Mouse (Mus musculus) A20 (cell line): ENCODE measurements around the gene Ybey.

Source experiments
- DNase-seq: peaks from one replicate; pipeline ENCODE4 v3.0.0-alpha.2; 2011; ENCODE audit warnings: low read depth, low spot score

Ybey gene

DNA sequence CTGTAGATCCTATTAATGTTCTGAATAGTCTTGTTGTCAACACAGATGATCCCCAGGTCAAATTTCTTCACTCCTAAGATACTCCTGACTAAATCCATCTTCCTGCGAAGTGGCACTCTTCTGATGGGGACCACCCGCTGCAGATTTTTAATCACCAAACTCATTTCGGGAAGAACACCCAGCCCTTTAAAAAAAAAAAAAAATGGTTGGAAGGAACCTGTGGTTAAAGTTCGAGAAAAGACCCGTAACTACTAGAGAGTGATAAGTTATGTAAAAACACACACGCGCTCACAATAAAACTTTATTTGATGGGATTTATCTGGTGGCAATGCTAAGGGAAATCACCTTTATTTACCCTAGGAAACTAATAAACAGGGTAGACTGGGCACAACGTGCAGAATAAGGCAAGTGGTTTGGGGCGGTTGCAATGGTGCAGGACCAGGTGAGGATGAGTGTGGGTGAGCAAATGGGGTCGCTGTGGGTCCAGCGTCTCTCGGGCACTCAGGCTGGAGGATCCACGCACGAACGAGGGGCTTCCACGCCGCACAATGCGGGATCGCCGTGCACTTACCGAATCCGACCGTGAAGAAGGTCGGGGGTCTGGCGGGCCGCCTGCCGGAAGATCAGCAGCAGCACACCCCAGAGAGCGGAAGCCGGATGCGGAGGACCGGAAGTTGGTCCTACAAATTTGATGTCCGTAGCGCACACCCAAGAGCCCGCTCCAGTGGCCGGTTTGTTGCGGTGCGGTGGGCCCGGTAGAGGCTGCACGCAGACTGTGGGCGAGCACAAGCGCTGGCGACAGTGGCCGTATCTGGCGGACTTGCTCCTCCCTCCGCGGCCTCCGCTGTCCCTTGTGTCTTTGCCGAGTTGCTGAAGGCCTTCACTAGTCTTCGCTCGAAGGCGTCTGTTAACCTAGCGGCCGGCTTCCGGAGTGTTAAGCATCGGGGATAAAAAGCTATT, at the start of gene Ybey, which contains the start of gene Mcm3ap:
TSS of gene Ybey (minus strand) at position 912 of the 960 bp plus-strand sequence.
TSS of gene Mcm3ap (plus strand) at position 725 of the 960 bp plus-strand sequence.
- peak; percentile 96 for DNase-seq

GRCm38 (mm10) chr10:76512965-76513583, 44.2 kb upstream of the Ybey start:
- peak; percentile 89 for DNase-seq

DNA sequence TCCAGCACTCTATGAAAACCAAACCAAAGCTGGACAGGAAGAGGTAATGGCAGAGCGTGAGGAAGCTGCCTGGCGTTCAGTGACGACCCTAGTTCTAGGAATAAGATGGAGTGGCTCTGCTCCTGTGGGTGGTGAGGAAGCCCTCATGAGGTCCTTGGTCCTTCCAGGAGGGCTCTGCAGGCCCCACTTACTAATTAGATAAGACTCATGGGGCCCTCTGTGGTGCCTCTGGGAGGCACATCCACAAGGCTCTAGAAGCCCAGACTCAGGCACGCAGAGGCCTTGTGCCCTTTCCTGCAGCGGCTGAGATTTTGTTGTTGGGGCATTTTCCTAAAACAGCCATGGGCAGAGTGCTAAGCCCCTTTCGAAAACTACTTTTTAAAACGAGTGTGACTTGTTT, 37.0 kb upstream of the Ybey start:
- no peak for DNase-seq

DNA sequence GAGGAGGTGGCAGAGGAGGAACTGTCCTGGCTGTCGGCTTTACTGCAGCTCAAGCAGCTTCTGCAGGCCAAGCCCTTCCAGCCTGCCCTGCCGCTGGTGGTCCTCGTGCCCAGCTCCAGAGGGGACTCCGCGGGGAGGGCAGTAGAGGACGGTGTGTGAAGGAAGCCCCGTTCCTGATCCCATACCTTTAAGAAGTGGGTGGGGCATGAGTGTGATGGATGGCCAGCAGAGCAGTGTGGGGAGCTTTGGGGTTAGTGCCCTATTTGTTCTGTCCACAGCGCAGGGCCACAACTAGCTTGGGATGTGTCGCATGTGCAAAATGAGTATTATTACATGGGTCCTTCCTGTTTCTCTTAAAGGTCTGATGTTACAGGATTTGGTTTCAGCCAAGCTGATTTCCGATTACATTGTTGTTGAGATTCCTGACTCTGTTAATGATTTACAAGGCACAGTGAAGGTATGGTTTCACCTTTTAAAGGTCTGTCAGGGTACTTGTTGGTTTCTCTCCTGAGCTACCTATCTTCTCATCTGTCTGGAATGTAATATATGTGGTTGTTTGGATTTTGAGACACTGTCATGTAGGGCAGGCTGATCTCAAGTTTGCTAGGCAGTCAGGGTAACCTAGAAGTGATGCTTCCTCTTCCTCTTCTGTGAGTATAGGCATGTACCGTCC, 35.5 kb upstream of the Ybey start:
- no peak for DNase-seq

DNA sequence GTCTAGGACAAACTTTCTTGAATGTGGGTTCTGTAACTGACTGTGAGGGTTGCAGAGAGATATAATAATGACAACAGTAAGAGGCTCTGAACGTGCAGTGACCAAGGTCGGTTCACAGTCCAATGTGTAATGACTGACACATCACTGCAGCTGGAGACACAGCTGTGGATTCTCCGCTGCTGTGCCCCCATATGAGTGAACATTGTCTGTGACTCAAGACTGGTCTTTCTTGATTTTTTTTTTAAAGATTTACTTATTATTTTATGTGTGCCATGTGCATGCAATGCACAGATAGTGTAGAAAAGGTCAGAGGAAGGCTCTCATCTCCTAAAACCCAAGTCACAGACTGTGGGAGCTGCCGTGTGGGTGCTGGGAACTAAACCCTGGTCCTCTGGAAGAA, 28.6 kb upstream of the Ybey start:
- no peak for DNase-seq

GRCm38 (mm10) chr10:76496366-76496765, 27.5 kb upstream of the Ybey start:
- no peak for DNase-seq

GRCm38 (mm10) chr10:76495501-76495900, 26.6 kb upstream of the Ybey start:
- DNase-seq: no peak

GRCm38 (mm10) chr10:76493527-76493926, 24.6 kb upstream of the Ybey start:
- no peak for DNase-seq

- no peak for DNase-seq
Observed at GRCm38 (mm10) chr10:76489205-76489604, 20.3 kb upstream of the Ybey start.

DNA sequence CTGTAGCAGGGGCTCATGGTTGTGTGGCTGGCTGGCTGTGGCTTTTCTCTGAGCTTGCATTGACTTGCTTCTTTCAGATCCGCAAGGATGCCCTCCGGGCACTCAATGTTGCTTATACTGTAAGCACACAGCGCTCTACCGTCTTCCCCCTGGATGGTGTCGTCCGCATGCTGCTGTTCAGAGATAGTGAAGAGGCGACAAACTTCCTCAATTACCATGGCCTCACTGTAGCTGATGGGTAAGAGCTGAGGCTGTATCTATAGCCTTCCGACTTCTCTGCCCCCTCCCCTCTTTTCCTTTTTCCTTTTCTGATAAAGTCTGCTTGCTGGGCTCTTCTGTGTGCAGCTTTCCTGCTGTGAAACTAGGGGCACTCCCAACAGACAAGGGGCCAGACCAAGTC, 19.4 kb upstream of the Ybey start:
- no peak for DNase-seq

GRCm38 (mm10) chr10:76486302-76486701, 17.4 kb upstream of the Ybey start:
- no peak for DNase-seq

DNA sequence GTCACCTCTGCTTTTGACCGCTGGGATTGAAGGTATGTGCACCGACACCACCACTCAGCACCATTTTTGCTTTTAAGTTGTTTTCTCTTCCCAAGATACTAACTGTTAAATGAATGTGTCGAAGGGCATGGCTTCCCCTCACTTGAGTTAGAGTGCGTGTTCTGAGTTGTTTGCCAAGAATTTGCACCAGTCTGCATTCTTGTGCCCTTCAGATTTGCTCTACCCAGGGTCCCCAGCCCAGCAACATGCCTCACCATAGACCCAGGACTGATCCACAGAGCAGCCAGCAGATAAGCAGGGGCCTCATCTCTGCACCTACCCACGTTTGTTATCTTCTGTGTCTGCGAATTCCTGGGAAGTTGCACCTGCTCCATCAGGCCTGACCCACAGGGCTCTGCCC, 12.6 kb upstream of the Ybey start:
- no peak for DNase-seq

- no peak for DNase-seq
Observed at GRCm38 (mm10) chr10:76480851-76481250, 11.9 kb upstream of the Ybey start.

DNA sequence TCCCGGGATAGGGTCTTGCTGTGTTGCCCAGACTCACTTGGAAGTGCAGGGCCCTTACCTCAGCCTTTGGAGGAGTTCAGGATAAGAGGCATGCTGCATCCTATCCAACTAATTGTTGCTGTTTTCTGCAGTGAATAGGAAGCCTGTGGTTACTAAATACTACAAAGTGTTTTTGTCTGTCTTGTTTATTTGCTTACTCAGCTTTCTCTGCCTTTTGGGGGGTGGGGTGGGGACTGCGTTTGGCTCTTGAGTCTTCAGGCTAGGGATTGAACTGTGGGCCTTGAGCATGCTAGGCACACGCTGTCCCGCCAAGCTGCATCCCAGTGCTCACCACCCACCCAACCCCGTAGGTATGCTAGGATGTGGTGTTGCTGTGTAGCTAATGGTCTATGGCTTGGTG, 4.8 kb upstream of the Ybey start:
- no peak for DNase-seq

- no peak for DNase-seq
Observed at GRCm38 (mm10) chr10:76462721-76463120, 6.2 kb downstream of the Ybey start.

DNA sequence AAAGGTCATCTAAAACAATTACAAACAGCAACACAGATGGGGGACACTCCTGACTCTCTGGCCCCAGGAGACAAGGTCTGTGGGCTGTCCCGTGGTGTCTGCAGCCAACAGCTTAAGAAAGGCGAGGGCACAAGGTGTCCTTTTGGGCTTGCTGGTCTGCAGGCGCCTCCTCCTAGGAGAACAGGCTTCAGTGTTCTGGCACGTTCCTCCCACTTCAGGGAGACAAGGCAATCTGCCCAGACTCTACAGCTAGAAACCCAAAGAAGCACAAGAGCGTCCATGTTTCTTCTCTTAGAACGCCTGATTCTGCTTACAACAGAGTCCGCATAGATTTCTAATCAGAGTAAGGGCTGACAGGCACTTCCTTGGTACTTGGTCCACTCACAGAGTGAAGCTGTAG, 6.6 kb downstream of the Ybey start:
- DNase-seq: no peak

DNA sequence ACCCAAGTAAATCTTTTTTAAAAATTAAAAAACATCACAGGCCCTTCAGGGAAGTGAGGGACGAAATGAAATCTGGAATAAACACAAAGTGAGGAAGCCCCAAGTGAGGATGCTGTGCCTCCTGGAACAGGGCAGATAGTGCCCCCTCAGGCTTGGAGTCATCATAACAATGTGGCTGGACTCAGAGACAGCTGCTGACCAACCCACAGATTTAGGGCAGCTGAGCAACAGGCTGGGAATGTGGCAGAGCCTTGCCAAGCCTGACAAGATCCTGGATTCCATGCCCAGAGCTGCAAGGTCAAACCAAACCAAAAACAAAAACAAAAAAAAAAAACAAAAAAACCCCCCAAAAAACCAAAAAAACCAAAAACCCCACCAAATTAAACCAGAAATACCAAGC, 7.7 kb downstream of the Ybey start:
- no peak for DNase-seq

DNA sequence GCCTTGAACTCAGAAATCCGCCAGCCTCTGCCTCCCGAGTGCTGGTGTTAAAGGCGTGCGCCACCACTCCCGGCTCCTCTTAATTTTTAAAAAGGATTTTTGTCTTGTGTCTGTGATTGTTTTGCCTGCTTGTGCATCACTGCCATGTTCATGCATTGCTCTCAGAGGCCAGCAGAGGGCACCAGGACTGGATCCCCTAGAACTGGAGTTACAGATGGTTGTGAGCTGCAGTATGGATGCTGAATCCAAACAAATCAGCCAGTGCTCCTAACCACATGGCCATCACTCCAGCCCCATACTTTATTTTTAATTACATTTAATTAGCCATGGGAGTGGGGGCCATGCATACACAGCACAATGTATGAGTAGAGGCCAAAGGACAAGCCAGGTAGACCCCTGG, 13.6 kb downstream of the Ybey start:
- peak; percentile 57 for DNase-seq

- no peak for DNase-seq
Observed at GRCm38 (mm10) chr10:76448851-76449250, 20.1 kb downstream of the Ybey start, which contains the start of gene 2610028H24Rik. Gene 2610028H24Rik, plus strand, starts transcription at chr10:76449081.

GRCm38 (mm10) chr10:76447406-76448229, 21.3 kb downstream of the Ybey start:
- DNase-seq: no peak

DNA sequence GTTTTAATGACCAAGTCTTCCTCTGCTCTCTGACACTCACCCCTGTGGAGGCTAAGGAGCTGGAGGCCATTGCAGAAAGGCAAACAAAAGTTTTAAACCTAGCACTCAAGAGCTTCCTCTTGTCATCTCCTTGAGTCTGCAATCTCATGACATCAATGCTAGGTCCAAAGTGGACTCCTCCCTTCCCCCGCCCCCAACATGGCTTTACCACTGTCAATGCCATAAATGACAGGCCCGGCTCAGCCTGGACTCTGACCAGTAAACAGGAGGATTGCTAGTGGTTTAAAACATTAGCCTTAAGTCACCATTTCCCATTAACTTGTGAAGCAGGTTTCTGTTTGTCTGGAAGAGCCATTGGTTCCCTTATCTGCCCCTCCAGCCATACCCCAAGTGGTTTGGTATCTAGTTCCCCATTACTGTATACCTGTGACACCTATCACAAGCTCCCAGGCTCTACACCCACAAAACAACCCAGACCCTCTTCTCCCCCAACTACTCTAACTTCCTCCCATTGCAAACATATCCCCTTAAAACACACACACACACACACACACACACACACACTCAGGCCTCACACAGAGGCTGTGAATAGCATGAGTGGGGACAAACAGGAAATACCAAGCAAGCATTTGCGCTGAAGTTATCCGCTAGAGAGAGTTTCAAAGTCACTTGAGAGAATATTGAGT, 22.8 kb downstream of the Ybey start:
- DNase-seq: peak; percentile 21
